In genomic region chrX:106176331-106176730, GRCm38 (mm10) we compare ENCODE assay signal across 19 mouse cellular contexts. TPM values are rescaled to one million over a fixed set of nuclear protein-coding genes. Genes with fewer than 3 reads are reported as not detected.
"Had no signal": no experiment of that assay in that cellular context is flagged by ENCODE, and none has a peak within 500 bp of the region (broad histone marks: within the 10 kb centered on the region; RNA-seq: fewer than 3 reads in every experiment).

No protein-coding gene starts in this region.

- H3K9me3 ChIP-seq: midbrain, embryonic 10.5 days; midbrain, embryonic 12.5 days; neural tube, embryonic 13.5 days; neural tube, embryonic 15.5 days; stomach, embryonic 15.5 days had no signal

- H3K4me3 ChIP-seq: midbrain, embryonic 10.5 days; midbrain, embryonic 12.5 days; myocyte; neural tube, embryonic 13.5 days; neural tube, embryonic 15.5 days; stomach, embryonic 15.5 days had no signal

- H3K27me3 ChIP-seq: midbrain, embryonic 12.5 days; neural tube, embryonic 13.5 days; neural tube, embryonic 15.5 days; stomach, embryonic 15.5 days had no signal

- H3K4me1 ChIP-seq: midbrain, embryonic 10.5 days; midbrain, embryonic 12.5 days; neural tube, embryonic 13.5 days; neural tube, embryonic 15.5 days; stomach, embryonic 15.5 days had no signal

- DNase-seq: lung, adult 18-20 months; lung, embryonic 14.5 days; lung, postnatal 10 days; lung, postnatal 4 days; midbrain, embryonic 14.5 days; retina, postnatal 1 day; right cerebral cortex, adult 18-20 months; right cerebral cortex, postnatal 14 days; thymus, adult 2 months; thymus, postnatal 25 days; thymus, postnatal 4 days had no signal

- H3K36me3 ChIP-seq: midbrain, embryonic 10.5 days; midbrain, embryonic 12.5 days; neural tube, embryonic 13.5 days; neural tube, embryonic 15.5 days; stomach, embryonic 15.5 days had no signal

- H3K9ac ChIP-seq: lung, embryonic 14.5 days; midbrain, embryonic 12.5 days; neural tube, embryonic 13.5 days; neural tube, embryonic 15.5 days; stomach, embryonic 15.5 days had no signal

- ATAC-seq: midbrain, embryonic 16.5 days had no signal

- H3K27ac ChIP-seq: midbrain, embryonic 10.5 days; midbrain, embryonic 12.5 days; neural tube, embryonic 13.5 days; neural tube, embryonic 15.5 days; stomach, embryonic 15.5 days; stomach, postnatal 0 days had no signal

RNA-seq across cellular contexts. Expression of gene Tlr13, which starts 33.3 kb away (rescaled TPM):
- polyA plus RNA-seq: myocyte had no signal
